Mouse (Mus musculus) activated CD4-positive, CD25-positive, alpha-beta regulatory T cell, adult 4 months (primary cell): ENCODE measurements around the gene Aoc3. TPM values are rescaled to one million over a fixed set of nuclear protein-coding genes. Genes with fewer than 3 reads are reported as not detected.
"Not testable (repeated sequence)": the region's sequence is repeated elsewhere in the genome, so short reads cannot be mapped to it uniquely, and the experiment has no call there.

Experiments
- ATAC-seq: one replicate; pipeline ENCODE4 v1.8.0; 2017
- polyA plus RNA-seq, 2 experiments: library from polyadenylated mRNA; unstranded; fragments of 100-300 nt; shearing (Covaris generic); gene quantifications; one replicate each; pipeline ENCODE4 v1.2.1; 2017

Gene Aoc3
- polyA plus RNA-seq, 2 experiments from 2014 or later: not detected

DNA sequence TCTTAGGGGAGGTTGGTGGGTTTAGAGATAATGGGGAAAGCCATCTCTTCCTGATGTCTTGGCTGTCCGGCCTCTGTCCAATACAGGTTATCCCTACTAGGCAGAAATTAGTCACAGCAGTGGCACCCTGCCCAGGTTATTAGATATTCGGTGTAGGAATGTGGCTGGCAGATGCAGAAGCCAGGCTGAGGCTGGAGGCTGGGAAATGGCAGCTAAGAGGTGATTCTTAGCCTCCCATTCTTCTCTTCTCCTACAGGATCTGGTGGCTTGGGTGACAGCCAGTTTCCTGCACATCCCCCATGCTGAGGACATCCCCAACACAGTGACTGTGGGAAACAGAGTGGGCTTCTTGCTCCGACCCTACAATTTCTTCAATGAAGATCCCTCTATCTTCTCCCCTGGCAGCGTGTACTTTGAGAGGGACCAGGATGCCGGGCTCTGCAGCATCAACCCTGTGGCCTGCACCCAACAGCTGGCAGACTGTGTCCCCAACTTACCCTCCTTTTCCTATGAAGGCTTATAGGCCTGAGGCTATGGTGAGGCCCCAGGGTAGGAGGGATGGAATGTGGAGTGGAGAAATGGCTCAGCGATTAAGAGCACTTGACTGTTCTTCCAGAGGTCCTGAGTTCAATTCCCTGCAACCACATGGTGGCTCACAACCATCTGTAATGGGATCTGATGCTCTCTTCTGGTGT, 1.3 kb upstream of the Aoc3 start:
- no peak for ATAC-seq

GRCm38 (mm10) chr11:101330961-101331360, 556 bp downstream of the Aoc3 start:
- not testable (repeated sequence) for ATAC-seq

DNA sequence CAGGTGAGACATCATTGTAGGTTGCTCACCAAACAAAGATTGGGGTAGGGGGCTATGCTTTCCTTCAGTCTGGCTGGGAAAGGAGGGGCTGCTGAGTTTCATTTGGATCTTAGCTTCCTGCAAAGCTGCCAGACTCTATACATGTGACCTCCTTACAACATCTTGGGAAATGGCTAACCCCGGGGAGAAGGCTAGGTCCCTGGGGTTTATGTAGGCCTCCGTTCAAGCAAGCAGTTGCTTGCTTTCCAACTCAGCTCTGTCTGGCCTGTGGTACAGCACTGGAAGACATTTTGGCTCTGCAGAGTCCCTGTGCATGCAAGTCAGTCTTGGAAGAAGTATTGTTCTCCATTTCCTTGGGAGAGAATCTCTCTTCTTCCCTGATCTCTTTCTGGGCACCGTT, 2.1 kb downstream of the Aoc3 start:
- no peak for ATAC-seq

- no peak for ATAC-seq
Measured at GRCm38 (mm10) chr11:101334023-101334422, 3.6 kb downstream of the Aoc3 start.

DNA sequence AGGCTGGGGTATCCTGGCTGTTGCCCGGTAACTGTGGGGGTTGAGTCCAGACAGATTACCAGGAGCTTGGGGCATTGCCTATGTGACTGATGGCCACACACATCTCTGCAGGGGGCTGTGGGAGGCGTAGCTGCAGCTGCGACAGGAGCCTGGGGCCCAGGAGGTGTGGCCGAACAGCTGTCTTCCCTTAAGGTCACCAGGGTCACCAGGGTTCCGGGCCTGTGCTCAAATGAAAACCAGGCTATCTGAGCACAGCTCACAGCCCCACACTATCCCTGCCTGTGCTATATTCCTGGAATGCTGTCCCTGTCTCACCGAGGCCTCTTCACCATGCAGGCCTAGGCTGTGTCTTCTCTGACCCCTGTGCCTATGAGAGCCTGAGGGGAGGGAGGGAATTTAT, 4.1 kb downstream of the Aoc3 start:
- no peak for ATAC-seq

DNA sequence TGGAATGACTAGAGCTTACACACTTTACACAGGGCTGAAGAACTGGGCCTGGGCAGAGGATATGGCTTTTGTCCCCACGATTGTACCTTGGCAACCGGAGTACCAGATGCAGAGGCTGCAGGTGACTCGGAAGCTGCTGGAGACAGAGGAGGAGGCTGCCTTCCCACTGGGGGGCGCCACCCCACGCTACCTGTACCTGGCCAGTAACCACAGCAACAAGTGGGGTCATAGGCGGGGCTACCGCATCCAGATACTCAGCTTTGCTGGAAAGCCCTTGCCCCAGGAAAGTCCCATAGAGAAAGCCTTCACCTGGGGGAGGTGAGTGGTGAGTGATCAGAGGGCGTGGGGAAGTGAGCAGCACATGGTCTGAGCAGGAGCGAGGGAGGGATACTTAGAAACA, 5.3 kb downstream of the Aoc3 start:
- no peak for ATAC-seq

DNA sequence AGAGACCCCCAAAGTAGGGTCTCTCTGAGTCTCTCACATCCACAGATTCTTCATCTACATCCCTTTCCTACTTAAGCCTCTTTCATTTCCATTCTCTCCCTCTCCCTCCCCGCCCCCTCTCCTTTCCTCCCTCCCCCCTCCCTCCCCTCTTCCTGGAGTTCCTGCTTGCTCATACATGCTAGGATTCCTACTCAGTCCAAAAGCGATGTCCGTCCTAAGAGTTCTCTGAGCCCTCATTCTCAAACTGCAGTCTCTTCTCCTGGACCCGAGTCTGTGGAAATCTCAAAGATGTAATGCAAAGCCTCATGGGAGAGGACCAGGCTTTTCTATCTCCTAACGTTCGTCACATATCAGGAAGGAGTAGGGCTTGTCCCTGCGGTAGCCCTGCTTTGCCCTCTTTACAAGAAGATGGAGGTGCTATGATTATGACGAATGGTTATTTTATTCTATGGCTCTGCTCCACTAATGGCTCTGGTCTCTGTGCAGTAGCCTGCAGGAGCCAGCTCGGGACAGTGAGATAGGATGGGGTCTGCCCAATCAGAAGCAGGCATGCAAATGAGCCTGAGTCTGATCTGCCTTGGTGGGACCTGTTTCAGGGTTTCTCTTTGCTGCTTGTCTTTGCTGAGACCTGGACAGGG, 7.8 kb downstream of the Aoc3 start:
- ATAC-seq: peak; percentile 32

DNA sequence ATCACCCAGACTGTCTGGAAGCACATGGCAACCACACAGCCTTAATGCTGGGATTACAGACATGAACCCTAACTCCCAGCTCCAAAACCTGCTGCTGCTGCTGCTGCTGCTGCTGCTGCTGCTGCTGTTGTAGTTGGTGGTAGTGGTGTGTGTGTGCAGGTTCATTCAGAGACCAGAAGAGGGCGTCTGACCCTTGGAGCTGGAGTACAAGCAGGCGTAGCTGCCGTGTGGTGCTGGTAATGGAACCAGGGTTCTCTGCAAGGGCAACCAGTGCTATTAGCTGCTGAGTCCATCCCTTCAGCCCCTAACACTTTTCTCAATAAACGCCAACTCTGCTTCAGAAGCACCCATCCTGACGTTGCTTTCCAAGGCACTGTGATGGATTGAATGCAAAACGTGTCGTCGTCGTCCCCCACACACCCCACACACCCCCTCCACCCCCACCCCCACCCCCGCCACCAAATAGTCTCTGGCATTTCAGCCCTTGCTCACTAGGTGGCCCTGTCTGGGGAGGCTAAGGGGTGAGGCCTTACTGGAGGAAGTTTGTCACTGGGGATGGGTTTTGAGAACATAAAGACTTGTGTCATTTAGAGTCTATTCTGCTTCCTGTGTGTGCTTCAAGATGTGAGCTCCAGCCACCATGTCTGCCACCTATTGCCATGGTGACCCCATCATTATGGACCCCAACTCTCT, 16.8 kb downstream of the Aoc3 start:
- ATAC-seq: no peak

DNA sequence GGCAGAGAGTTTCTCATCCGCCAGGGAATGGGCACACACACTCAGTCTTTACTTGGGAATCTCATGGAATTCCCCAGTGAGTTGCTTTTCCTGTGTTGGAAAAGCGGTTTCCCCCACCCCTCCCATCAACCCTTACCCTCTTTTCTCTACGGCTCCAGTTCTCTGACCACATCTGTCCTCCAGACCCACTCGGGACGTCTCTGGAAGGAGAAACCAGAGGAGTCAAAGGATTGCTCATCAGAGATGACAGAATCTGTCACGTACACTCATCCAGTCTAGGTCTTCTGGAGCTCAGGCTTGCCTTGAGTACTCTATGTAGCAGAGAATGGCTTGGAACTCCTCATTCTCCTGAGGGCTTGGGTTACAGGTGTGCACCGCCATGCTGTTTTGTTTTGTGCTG, 18.4 kb downstream of the Aoc3 start:
- no peak for ATAC-seq

- no peak for ATAC-seq
Measured at GRCm38 (mm10) chr11:101349216-101349615, 18.8 kb downstream of the Aoc3 start.

- ATAC-seq: no peak
Measured at GRCm38 (mm10) chr11:101351100-101351720, 20.8 kb downstream of the Aoc3 start.

GRCm38 (mm10) chr11:101351721-101352111, 21.3 kb downstream of the Aoc3 start:
- no peak for ATAC-seq

- no peak for ATAC-seq
Measured at GRCm38 (mm10) chr11:101353436-101353835, 23.0 kb downstream of the Aoc3 start.

- ATAC-seq: no peak
Measured at GRCm38 (mm10) chr11:101354438-101355010, 24.1 kb downstream of the Aoc3 start.

GRCm38 (mm10) chr11:101355916-101356315, 25.5 kb downstream of the Aoc3 start:
- ATAC-seq: no peak

DNA sequence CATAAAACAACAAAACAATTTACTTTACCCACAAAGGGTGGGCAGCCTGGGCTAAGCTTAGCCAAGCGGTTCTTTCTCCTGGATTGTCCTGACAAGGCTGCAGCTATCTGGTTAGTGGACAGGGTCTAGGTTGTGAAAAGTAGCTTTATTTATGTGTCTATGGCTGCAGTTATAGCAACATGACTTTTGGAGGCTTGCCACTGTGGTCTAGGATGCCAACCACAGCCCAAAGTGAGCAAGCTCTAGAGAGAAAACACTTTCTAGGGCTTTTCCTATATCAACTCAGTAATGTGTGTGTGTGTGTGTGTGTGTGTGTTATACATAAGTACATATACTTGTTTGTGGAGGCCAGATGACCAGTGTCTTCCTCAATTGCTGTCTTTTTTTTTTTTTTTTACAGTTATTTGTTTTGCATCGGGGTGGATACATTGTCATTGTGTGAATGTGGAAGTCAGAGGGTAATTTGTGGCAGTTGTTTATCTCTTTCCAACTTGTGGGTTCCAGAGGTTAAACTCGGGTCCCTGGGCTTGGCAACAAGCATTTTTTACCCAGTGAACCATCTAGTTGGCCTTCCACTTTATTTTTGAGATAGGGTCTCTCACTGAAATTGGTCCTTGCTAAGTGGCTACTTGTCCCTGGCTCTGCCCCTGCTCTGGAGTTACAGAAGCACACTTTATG, 27.2 kb downstream of the Aoc3 start:
- ATAC-seq: no peak

- ATAC-seq: no peak
Measured at GRCm38 (mm10) chr11:101359776-101360175, 29.4 kb downstream of the Aoc3 start.

DNA sequence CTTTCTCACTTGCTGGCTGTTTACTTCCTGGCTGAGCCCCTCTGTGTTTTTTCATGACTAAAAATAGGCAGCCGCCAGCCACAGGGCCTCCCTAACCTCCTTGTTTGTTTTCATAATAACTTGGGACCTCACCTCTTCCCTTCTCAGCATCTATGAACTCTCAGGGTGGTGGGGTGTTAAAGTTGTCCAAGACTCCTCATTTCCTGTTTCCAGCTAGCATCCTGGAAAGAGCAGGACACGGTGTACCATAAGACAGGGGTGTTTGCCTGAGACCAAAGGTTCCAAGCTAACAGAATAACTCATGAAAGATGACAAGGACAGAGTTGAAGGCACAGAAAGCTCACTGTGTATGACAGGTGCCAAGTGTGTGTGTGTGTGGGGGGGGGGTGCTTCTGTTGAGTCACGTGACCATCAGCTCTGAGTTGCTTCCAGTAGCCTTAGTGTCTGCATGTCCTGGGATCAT, 30.3 kb downstream of the Aoc3 start:
- ATAC-seq: no peak

- ATAC-seq: no peak
Measured at GRCm38 (mm10) chr11:101364531-101364931, 34.1 kb downstream of the Aoc3 start.

DNA sequence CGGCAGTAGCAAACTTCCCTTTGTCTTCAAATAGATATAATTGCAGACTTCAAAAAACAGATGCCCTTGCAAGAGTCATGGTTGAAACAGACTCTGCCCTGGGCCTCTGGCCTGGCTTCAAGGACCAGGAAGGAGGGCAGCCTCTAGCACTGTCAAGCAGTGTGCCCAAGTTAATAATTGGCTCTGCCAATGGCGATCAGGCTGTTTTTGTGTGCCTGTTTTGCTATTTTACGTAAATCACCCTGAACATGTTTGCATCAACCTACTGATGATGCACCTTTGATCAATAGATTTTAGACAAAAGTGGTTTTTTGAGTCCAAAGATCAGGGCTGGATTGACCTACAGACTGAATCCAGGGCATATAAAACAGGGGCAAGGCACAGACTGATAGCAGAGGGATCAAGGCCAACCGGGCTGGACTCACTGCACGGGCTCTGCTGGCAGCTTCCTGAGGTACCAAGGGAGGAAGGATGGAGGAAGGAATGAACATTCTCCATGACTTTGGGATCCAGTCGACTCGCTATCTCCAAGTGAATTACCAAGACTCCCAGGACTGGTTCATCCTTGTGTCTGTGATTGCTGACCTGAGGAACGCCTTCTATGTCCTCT, 37.0 kb downstream of the Aoc3 start, which contains the start of gene G6pc:
Gene G6pc (plus strand): TSS at position 236 of the 610 bp plus-strand sequence.
- ATAC-seq: no peak

DNA sequence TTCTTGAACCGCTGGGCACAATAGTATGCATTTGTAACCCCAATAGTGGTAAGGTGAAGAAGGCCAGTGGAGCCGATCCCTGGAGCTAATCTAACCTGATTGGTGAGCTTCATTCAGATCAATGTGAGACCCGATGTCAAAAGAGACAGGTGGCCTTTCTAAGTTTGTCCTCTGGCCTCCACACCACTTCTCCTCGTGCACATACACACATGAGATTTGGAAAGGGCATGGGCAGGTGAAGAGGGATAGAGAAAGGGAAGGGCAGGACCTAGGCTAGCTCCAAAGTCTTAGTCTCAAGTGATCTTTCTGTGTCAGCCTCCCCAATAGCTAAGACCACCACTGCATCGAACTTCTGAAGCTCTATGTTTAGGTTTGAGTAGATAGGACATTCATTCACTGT, 39.7 kb downstream of the Aoc3 start:
- ATAC-seq: no peak

- no peak for ATAC-seq
Measured at GRCm38 (mm10) chr11:101374421-101374938, 44.1 kb downstream of the Aoc3 start.
